Mouse (Mus musculus) cerebellum, postnatal 14 days (tissue): ENCODE data around the gene Asap2.

ENCODE experiments used
- DNase-seq, 2 experiments: peaks; one replicate each; pipeline ENCODE4 v3.0.0; 2021; ENCODE audit warnings: mixed read lengths in 2 of 2

The Asap2 gene

DNA sequence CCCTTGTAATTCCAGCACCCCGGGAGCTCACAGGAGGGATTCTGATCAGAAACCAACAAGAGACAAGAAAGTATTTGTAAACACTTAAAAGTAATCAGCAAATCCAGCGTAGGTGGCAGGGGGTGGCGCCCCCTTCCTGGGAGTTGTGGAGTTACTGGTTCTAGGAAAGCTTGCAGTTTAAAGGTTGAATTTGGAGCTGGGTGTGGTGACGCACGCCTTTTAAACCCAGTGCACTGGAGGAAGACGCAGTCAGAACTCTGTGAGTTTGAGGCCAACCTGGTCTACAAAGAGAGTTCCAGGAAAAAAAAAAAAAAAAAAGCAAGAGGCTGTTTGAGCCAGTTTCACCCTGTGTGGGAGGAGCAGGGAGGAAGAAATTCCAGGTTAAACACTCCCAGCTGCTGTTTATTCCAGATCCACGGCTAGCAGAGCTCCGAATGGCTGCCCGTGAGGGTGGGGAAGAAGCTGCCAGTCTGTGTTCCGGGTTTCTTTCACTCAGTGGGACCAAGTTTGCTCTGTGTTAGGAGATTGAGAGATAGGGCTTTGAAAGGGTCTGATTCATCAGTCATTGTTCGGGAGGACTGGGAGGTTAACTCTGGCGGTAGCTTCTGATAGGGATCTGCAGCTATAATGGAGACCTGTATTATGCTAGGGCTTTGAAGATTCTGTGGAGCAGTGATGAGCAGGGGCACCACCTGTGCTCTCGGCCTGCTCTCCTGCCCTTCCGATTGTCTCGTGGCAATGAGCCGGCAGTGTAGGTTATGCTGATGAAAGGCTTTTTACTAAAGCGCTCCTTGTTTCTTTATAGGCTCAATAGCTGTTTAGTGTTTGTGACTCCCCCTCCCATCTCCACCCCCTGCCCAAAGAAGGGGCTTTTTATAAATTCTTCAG is 144.0 kb downstream of the Asap2 start:
- DNase-seq: peak in 1 of 2 experiments; percentile 58

DNA sequence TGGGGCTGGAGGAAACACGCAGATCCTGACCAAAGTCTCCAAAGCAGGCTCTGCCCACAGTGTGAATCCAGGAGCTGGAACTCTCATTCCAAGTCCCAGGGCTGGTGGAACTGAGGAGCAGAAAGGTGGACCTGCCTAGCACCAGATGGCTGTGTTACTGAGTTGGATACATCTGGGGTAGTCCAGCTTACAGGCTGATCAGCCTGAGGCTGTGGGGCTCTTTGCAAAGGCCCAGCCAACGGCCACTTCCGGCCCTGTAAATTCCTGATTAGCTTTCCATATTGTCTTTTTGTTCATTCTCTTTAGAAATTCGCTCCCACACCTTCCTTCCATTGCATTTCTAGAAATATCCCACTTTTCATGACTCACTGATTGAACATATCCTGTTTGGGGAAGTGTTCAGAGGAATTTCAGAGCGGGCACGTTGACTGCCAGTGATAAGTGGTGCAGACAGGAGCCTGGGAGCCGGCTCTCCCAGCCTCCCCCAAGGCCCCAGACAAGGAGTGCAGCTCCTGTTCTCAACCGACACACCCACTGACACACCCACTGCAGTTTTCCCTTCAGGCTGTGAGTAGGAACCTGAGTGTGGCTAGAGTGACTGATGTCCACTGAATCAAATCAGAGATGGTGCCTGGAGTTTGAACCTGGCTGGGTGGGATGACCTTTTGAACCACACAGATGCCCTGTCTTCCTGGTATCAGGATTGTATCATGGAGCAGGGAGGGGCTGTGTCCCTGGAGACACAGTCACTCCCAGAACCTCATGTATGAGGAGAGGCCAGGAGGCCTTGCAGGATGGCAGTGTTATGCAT is 145.6 kb downstream of the Asap2 start:
- DNase-seq: no peak

DNA sequence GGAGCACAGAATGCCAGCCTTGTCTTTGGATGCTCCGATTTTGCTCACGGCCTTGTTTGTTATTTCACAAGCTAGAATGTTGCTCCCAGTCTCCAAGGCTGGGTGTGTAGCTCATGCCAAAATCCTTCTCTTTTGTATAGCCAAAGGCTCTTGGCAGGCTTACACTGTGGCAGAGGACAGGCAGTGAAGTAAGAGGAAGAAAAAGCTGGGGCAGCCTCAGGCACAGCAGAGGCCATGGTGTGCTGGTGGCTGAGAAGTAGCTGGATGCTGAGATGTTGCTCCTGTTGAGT is 146.1 kb downstream of the Asap2 start:
- no peak for DNase-seq

DNA sequence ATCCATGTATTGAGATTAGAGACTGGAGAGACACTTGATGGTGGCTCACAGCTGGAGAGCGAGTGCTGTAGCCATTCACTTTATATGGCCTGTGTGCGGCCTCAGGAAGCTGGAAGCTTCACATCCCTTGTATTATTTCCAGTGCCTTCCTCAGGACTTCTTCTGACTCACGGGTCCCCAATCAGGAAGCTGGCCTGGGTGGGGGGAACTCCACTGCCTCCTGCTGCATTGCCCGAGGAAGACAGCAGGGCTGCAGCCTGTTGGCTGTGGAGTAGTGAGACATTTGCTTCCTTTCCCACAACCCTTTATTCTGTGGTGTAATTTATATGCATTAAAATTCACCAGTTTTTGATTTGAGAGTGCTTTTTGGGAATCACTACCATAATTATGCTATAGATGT is 149.3 kb downstream of the Asap2 start:
- no peak for DNase-seq

DNA sequence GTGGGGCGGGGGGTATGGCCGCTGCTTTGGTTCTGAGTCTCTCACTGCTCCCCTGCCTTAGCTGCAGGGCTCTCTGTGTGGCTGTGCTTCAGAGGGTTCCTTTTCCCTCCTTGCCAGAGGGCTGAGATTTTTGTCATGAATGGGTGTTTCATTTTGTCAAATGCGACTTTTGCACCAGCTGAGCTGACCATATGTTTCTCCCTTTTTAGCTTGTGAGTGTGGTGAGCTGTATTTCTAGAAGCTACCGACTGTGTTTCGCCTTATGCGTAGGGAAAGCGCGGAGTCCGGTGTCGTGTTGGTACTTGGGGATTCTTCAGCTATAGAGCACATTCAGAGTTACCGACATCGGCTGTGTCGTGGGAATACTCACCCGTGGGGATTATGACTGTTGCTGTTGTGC is 149.9 kb downstream of the Asap2 start:
- no peak for DNase-seq

DNA sequence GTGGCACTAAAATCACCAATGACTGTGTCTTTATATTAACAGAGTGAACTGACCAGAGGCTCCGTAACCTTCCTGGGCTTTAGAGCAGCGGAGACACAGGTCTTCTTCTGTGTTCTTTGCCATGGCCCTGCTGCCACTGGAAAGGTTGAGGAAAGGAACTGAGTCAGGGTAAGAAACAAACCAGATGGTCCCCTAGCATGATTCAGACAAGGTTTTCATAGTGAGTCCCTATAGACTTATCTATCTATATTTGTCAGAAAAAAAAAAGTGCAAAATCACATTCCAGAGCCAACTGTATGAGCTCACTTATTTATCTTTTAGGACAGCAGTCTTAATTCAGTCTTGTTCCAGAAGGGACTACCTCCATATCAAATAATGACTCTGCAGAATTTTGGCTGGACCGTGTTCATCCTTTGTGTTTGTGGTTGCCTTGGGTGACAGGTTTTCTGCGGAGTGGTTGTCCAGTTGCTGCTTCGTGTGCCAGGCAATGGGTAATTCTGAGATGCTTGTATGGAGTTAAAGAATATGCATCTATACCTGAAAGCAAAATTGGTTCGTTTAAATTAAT is 150.6 kb downstream of the Asap2 start:
- DNase-seq: no peak

DNA sequence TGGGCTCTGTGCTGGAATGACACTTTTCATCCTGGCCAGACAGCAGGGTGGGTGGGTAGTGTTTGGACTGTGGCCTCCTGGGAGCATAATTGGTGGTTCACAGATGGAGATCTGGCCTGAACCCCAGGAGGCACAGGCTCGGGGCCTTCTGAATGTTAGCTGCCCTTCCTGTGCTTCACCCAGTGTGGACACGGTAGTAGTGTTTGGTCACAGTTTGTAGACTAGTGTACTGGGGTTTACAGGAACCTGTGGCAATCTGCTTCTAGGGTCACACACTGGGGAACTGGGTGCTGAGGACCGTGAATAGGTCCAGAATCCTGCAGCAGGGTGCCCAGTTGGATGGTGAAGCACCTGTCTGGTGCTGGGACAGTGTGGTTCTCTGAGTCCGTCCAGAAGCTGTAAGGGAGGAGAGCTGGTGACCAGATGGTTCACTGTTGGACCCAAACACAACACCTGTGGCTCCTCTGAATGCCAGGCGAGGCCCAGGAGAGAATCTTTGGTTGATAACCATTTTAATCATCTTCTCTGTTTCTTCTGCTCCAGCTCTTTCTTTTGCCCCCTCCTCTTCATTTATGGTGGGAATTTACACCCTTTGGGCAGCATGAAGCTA is 151.5 kb downstream of the Asap2 start:
- DNase-seq: peak; percentile 51 to 62

DNA sequence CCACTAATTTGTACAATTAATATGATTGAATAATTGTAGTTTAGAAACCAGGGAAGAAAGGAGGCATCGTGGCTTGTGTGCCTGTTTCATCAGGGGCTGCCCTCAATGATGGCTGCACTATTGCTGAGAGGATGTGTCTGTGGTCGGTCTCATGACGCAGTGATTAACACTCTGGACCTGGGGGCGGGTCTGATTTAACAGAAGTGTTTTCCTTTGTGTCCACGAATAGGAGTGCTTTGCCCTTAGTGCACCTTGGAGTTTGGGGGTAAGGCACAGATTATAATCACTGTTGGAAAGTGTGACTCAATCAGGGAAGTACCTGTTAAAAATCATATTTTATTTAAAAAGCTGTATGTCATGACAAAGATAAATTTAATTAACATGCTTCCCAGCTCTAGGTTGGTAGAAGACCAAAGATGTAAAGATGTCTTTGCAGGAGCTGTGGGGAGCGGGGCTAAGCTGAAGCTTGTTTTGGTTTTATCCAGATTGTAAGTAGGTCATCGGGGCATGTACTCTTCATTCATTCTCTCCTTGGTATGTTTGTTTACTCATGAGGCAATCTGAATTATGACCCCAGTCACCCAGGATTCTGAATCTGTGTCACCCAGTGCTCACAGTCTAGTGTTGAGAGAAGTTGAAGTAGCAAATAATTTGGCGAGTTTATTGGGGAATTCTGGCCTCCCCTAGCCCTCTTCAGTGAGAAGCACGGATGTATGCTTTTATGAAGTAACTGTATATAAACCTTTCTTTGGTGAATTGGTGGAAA is 152.4 kb downstream of the Asap2 start:
- DNase-seq: no peak

DNA sequence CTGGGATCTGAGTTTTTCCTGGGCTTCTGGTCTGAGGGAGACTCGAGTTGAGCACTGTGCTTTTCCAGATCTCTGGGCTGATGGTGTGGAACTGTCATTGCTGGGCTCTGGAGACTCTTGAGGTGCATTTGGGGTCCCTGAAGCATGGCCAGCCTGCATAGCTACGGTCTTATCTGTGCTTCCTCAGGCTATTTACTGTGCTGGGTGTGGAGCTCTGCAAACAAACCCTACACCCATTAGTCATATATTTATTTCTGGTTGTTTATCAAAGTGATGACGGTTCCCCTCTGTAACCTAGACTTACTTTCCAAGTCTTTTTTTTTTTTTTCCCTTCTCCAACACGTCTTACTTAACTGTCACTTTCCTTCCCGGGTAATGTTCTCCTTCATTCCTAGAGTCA is 154.3 kb downstream of the Asap2 start:
- DNase-seq: no peak

DNA sequence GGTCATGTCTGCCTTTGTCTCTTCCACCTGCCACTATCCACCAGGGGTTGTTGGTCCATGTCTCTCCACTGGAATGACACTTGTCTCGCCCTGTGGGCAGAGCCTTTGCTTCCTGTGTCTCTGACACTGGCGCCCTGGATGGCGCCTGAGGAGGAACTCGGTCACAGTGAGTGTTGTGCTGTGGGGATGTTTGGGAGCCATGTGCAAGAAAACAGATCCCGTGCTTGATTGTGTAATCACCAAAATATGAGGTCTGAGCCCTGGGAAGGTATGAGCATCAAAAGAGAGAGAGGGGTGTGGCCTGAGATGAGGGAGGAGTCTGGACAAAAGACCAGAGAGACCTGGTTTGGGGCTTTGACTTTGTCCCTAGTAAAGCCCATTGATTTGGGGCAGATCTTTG is 154.8 kb downstream of the Asap2 start:
- no peak for DNase-seq

DNA sequence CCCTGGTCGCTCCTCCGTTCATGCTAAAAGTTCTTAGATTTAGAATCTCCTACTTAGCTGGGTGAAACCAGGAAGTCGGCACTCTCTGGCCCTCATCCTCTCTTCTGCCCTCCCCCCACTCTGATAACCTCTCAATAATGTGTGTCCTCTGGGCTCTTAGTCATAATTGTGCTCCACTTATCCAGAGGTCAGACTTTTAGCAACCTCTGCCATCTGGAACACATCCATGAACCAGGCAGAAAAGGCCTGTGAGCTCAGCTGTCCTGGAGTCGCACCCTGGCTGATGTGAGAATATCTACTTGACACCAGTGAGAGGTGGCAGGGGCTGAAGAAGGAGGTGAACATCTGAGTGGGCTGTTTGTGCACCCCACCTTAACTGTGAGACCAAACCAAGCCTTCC is 156.6 kb downstream of the Asap2 start:
- no peak for DNase-seq

DNA sequence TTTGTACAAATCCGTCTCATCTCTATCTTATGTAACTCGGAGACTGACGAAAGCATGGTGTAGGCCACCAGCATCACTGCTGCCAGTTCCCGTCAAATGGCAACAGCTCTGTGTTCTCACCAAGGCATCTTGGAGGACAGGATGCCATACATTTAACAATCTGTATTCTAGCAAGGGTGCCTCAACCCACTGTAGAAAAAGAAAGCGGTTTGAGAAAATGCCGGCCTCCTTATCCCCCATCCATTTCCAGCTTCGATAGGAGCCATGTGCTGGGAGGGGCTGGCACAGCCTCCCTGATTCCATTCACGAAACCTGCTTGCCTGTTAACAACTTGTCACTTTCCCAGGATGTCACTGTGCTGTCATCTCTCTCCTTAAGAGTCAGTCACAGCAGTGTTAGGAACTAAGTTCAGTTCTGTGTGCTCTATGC is 163.0 kb downstream of the Asap2 start:
- DNase-seq: no peak

DNA sequence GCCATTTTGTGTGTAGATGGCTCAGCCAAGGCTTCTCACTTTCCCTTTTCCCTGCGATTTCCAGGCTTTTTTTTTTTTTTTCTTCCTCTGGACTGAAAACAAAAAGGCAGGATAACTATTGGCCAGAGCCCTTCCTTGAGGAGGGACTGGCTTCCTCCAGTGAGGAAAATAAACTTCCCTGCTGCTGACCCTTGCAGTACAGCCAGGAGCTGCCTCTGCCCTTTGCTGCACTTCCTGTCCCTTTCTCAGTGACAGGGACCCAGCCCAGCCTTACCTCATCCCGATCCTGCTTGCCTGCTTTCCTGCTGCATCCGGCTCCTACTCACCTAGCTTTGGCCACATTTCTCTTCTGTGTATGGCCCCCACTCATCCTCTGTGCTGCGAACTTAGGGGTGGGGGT is 164.8 kb downstream of the Asap2 start:
- DNase-seq: no peak

DNA sequence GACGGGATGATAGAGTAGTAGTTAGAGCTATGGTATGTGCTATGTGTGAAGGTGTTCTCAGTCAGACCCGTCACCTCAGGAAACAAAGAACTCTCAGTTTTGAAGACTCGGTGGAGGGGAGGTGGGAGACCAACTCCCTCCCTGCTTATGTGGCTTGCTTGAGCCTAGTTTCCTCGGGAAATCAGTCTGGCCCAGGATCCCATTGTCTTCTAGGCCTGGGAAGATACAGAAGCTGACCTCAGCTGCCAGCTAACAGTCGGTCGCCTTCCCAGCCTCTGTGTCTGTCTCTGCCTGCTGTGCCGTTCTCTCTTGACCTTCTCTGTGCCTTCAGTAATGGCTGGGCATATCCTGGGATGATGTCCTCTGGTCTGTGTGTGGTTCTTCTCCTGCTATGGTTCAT is 169.0 kb downstream of the Asap2 start:
- no peak for DNase-seq

DNA sequence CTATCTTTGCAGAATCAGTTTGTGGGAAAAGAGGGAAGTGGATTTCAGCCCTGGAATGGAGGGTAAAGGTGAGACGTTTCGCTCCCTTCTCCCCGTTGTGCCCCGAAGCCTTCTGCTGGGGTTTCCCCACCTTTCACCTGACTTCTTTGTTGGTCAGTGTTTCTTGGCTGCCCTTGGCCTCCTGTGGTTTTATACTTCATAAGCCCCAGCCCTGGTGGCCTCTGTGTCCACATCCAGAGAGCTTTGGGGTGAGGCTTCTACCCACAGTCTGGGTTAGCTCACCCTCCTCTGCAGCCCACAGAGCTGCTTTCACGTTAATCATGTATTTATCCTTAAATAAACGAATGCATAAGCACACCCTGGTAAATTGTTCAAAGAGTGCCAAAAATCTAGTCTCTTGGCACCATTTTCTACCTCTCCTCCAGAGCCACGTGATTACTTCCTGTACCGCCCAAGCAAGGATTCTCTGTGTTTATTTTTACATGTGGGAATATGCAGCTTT is 170.1 kb downstream of the Asap2 start:
- DNase-seq: peak; percentile 54 to 56

DNA sequence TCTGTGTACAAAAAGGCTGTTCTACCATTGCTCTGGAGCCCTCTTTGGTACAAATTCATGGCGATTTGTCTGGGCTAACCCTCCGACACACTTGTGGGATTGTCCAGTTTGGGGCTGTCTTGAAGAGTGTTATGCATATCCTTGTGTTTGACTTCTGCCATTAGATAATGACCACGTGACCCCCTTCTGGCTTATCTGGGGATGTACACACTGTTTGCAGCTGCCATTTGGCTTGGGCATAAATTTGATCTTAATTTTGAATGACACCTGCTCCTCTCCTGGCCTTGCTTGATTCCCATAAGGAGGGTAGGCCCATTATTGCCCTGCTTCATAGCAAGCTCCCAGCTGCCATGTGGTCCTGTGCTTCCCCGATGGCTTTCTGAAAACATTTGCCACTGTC is 171.6 kb downstream of the Asap2 start:
- DNase-seq: no peak

DNA sequence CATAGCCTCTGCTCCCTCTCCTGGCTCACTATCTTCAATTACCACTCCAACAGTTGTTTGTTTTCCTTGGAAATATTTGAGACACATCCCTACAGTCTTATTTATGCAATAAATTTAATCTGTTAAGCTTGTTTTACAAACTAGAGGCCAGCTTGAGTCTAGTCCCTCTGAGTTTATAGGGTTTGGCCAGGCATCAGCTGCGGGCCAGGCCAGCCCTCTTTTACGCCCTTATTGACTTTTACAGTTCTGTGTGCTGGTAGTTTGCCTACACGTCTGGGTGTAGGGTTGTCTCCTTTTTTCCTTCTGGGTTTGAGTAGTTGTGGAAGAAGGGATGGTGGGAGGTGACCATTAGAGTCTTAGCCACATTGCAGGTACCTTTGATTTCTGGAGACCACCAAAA is 173.4 kb downstream of the Asap2 start:
- no peak for DNase-seq

DNA sequence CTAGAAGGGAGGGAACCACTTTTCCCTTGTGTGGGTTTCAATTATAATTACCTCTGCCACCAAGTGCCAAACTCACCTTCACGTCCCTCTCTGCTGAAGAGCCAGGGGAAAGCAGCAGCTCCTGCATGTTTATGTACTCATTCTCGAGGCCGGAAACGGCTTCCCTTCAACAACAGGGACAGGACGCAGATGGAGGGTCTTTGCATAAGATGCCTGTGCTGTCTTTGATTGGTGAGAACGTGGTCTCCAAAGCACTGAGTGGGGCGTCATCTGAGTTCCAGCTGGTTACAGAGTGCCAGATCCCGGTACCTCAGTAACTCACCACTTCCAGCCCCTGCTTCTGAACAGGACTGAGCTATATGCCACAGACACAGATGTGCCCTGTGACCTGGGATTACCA is 174.0 kb downstream of the Asap2 start:
- no peak for DNase-seq

DNA sequence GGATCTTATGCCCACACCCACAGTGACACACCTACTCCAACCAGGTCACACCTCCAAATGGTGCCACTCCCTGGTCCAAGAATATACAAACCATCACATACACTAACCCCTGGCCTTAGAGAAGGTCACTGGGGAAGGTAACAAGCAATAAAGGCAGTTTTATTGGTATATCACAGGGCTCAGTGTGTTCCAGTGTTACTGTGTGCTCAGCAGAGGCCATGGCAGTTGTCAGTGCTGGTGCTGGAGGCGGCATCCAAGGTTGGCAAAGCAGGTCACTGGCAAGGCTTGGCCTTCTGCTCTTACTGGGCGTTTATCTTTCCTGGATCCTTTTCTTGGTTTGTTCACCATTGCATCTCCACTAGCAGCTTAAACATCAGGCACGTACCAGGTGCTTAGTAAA is 174.9 kb downstream of the Asap2 start:
- no peak for DNase-seq

DNA sequence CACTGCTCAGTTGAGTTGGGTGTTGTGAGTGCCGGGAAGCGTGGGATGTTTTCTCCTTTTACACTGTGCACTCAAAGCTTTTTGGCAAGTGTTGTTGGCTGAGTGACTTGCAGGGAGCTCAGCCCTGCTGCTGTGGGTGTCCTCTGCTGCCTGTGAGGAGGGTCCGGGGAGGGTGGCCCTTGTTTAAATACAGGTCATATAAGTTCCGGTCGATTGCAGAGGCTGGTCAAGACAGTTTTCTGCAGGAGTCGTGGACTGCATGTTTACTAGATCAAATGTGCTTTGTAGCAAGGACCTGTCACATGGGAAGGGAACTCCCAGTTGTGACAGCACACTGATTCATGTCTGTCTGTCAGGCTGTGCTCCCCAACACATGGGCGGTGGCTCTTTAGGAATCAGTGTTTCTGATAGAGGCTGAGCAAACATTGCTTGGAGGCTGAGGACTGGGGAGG is 175.7 kb downstream of the Asap2 start:
- no peak for DNase-seq

DNA sequence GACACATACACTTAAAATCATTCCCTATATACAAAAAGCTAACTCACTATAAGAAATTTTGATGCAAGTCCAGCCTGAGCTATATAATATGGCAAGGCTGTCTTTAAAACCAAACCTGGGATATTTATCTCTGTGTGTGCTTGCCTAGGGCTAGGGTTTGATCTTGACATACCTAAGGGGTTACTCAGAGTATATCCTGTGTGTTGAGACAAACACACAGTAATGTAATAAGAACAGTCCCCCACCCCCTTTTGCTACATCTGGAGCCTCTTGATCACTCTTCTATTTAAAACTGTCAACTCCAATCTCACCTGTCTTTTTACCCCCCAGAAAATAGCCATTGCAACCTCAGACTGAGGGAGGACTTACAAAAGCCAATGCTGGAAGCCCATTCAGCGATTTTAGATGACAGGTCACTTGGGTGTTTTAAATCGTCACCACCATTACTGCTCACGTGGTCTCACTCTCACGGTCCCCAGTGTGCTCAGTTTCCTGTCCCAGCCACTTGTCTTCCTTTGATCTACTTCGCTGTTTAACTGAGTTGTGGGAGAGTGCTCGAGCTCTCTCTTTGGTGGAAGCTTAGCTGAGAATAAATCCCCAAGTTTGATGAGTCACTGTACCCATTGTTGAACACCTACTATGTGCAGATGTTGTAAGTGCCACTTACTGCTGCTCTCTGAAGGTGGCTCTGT is 176.8 kb downstream of the Asap2 start:
- no peak for DNase-seq

DNA sequence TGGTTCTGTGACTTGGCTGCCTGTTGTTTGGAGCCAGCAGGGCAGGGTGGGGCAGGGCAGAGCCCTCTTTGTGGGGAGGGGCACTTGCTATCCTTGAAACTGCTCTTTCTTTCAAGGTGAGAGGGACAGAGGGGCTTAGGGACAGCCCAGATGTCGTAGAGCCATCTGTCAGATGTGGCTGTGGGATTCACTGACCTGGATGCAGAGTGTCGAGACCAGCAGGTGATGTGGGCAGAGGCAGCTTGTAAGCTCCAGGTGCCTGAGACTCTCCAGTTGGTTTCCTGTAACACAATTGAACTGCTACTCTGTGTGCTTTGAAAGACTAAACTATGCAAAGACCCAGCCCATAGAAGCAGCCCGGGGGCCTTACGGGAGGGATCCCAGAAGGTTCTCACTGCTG is 177.5 kb downstream of the Asap2 start:
- no peak for DNase-seq
